Mouse (Mus musculus) heart, adult 2 months (tissue): ENCODE data around the gene Col16a1. TPM values are rescaled to one million over a fixed set of nuclear protein-coding genes. Genes with fewer than 3 reads are reported as not detected.
A peak's percentile ranks its signal among the peaks of the same experiment; 100 is the strongest.

Source experiments
- DNase-seq, 2 experiments: peaks; one replicate each; pipeline ENCODE4 v3.0.0; 2021
- H3K27ac ChIP-seq: fragments of 200-600 bp; 2 replicates; pipeline ENCODE4 v1.8.1; 2022
- H3K27me3 ChIP-seq: fragments of 200-500 bp; 2 replicates; pipeline ENCODE4 v1.6.1; 2012; ENCODE audit warnings: mild to moderate bottlenecking, low read length, inconsistent platforms, mixed read lengths; ENCODE audit not compliant: control insufficient read depth, insufficient read depth
- H3K36me3 ChIP-seq: fragments of 200-500 bp; 2 replicates; pipeline ENCODE4 v1.6.1; 2012; ENCODE audit warnings: low read length, inconsistent platforms; ENCODE audit not compliant: control insufficient read depth, insufficient read depth
- H3K4me1 ChIP-seq: fragments of 200-500 bp; 2 replicates; pipeline ENCODE4 v1.6.1; 2011; ENCODE audit warnings: low read length; ENCODE audit not compliant: control insufficient read depth, insufficient read depth
- H3K4me3 ChIP-seq: fragments of 200-600 bp; 2 replicates; pipeline ENCODE4 v1.8.1; 2022
- H3K79me2 ChIP-seq: fragments of 200-500 bp; replicated peaks from 2 replicates; pipeline ENCODE4 v1.6.1; 2012; ENCODE audit warnings: mild to moderate bottlenecking, inconsistent platforms, low read length, moderate library complexity, mixed read lengths; ENCODE audit not compliant: control insufficient read depth, insufficient read depth
- H3K9ac ChIP-seq: fragments of 200-500 bp; 2 replicates; pipeline ENCODE4 v1.6.1; 2012; ENCODE audit warnings: low read depth, mild to moderate bottlenecking, control low read depth, inconsistent platforms, low read length, mixed read lengths
- CTCF ChIP-seq: fragments of 200-600 bp; IDR thresholded peaks from 2 replicates; pipeline ENCODE4 v1.8.1; 2022; ENCODE audit warnings: antibody characterized with exemption, mild to moderate bottlenecking, moderate library complexity
- EP300 ChIP-seq: fragments of 200-500 bp; IDR thresholded peaks from 2 replicates; pipeline ENCODE4 v1.6.1; 2011; ENCODE audit warnings: low read depth, low read length, control low read depth; ENCODE audit not compliant: insufficient read depth
- POLR2A ChIP-seq: fragments of 200-500 bp; IDR thresholded peaks from 2 replicates; pipeline ENCODE4 v1.6.1; 2011; ENCODE audit warnings: mild to moderate bottlenecking, low read depth, low read length, control low read depth; ENCODE audit not compliant: insufficient read depth
- WGBS: fragments of 180-500 bp; shearing (Covaris S2); methylation state at CpG from one replicate; pipeline ENCODE4 v1.1.7; 2018; 5-methylcytosine and 5-hydroxymethylcytosine counted together
- intact Hi-C: fragments of 180-260 bp; cut with DNase I; formaldehyde crosslinking; loops from one replicate; pipeline ENCODE4 v1.15.1; 2025
- polyA plus RNA-seq: library from polyadenylated mRNA; depleted of rRNA; stranded (reverse); fragments of >200 nt; gene quantifications from 2 replicates; pipeline ENCODE4 v1.2.3, GENCODE M21; 2012
- total RNA-seq, 2 experiments: library from RNA; stranded (reverse); gene quantifications; 2 replicates each; pipeline ENCODE4 v1.2.3; 2021

Col16a1 gene
- total and polyA plus RNA-seq, 3 experiments: 5.0 to 8.4 (median 5.5) TPM

GRCm38 (mm10) chr4:130130082-130130481 lies 82.4 kb downstream of the Col16a1 start:
- H3K36me3 ChIP-seq: no peaks in the 10 kb centered on the region
- H3K4me3 ChIP-seq: no peak overlapping the region
- intact Hi-C loops: no loop called here
- no peak for DNase-seq
- H3K9ac ChIP-seq: no peak overlapping the region
- H3K79me2 ChIP-seq: no peaks in the 10 kb centered on the region
- TF ChIP-seq CTCF (no peak), EP300 (no peak), POLR2A (no peak)
- H3K27me3 ChIP-seq: no peaks in the 10 kb centered on the region
- WGBS: 84% methylated on average over 10 of the region's 10 CpGs
- no peaks in the 10 kb centered on the region for H3K4me1 ChIP-seq
- H3K27ac ChIP-seq: no peak overlapping the region

DNA sequence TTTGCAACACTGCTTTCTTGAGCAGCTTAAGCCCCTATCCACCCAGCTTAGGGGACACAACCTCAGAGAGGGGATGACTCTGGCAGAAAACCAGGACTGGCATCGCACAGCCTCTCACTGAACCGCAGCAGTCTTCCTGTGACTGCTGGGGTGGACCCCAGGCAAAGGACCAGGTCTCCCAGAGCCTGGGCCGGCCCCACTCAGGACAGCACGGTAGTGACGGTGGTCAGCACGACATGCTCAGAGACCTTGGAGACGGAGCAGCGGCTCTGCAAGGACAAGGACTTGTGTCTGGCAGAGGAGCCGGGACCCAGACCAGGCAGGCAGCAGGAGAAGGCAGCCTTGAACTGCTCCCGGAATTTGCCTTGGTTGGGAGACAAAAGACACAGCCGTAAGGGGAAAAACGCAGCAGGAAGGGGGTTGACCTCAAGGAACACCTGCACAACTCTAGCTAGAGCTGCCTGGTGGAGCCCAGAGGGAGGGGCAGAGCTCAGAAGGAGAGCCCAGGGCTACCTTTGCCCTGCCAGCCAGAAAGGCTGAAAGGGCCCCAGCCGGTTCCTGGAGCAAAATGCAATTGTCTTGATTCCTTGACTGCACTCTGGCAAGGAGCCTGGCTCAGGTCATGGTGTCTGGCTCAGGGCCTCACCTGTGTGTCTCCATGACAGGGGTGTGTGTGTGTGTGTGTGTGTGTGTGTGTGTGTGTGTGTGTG lies 83.2 kb downstream of the Col16a1 start:
- no peak for TF ChIP-seq POLR2A
- TF ChIP-seq EP300: no peak
- no peak for TF ChIP-seq CTCF
- no peaks in the 10 kb centered on the region for H3K4me1 ChIP-seq
- no peaks in the 10 kb centered on the region for H3K27me3 ChIP-seq
- H3K4me3 ChIP-seq: no peak overlapping the region
- H3K79me2 ChIP-seq: no peaks in the 10 kb centered on the region
- no peak overlapping the region for H3K27ac ChIP-seq
- no peak overlapping the region for H3K9ac ChIP-seq
- DNase-seq: no peak
- 66% methylated on average over 13 of the region's 13 CpGs for WGBS
- intact Hi-C loops: no loop called here
- no peaks in the 10 kb centered on the region for H3K36me3 ChIP-seq

DNA sequence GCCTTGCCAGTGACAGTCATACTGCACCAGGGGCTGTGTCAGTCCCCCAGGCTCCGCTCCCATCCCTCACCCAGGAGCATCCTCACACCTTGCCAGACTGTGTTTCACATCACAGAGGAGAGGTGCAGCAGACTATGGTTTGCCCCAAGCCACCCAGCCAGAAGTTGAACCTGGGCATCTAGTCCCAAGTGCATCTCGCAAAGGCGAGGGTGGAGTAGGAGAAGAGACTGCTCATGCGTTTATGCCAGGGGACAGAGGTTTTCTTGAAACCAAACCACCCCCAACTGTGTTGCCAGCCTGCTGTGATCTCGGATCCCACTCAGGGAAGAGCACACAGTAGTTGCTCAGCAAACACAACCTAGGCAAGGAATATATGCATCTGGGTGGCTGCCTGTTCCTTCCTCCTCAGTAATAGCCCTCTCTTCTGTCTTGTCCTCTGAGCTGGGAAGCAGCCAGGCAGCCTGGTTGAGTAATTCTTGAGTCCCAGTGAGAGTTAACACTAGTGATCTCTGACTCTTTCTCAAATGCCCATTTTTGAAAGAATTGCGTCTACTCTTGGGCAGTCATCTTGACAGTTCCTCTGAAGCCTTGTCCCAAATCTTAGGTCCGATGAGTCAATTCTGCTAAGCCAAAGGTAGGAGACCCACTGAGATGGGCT lies 83.9 kb downstream of the Col16a1 start:
- no peak for TF ChIP-seq POLR2A
- no peak for TF ChIP-seq EP300
- no peak for TF ChIP-seq CTCF
- WGBS: 94% methylated on average over 7 of the region's 7 CpGs

GRCm38 (mm10) chr4:130133399-130133798 lies 85.8 kb downstream of the Col16a1 start:
- intact Hi-C loops: no loop called here
- no peaks in the 10 kb centered on the region; the same call in 1 of the 2 replicates for H3K4me1 ChIP-seq
- DNase-seq: no peak
- WGBS: 53% methylated on average over 6 of the region's 6 CpGs
- no peaks in the 10 kb centered on the region for H3K27me3 ChIP-seq
- H3K27ac ChIP-seq: no peak overlapping the region
- no peak overlapping the region for H3K4me3 ChIP-seq
- no peak overlapping the region for H3K9ac ChIP-seq
- no peaks in the 10 kb centered on the region for H3K36me3 ChIP-seq
- no peaks in the 10 kb centered on the region for H3K79me2 ChIP-seq
- no peak for TF ChIP-seq EP300
- no peak for TF ChIP-seq CTCF
- no peak for TF ChIP-seq POLR2A

More for the DNA sequence above, 83.9 kb downstream of the Col16a1 start:
- no peak overlapping the region for H3K27ac ChIP-seq
- no peak overlapping the region for H3K4me3 ChIP-seq
- no peak overlapping the region for H3K9ac ChIP-seq
- no peaks in the 10 kb centered on the region for H3K27me3 ChIP-seq
- H3K79me2 ChIP-seq: no peaks in the 10 kb centered on the region
- H3K4me1 ChIP-seq: no peaks in the 10 kb centered on the region
- intact Hi-C loops: no loop called here
- no peaks in the 10 kb centered on the region for H3K36me3 ChIP-seq
- no peak for DNase-seq

GRCm38 (mm10) chr4:130138441-130139213 lies 91.0 kb downstream of the Col16a1 start:
- H3K27ac ChIP-seq: no peak overlapping the region
- intact Hi-C loops: loop anchor here (1.0 to 5.0 kb wide), 4 partner anchors 16 to 109 kb away; no protein-coding TSS in a partner anchor
- peak; percentile 66 to 87 for DNase-seq
- TF ChIP-seq POLR2A (no peak), CTCF (peak; percentile 99; the same call in 1 of the 2 replicates), EP300 (0 out of 2 replicates have a peak, but pooled peaks have one; percentile 38)
- peak overlapping the region; percentile 28 for H3K9ac ChIP-seq
- H3K36me3 ChIP-seq: no peaks in the 10 kb centered on the region
- H3K4me1 ChIP-seq: no peaks in the 10 kb centered on the region; the same call in 1 of the 2 replicates
- WGBS: under 1% methylated on average over 55 of the region's 57 CpGs
- no peaks in the 10 kb centered on the region for H3K79me2 ChIP-seq
- peaks cover 6% of the 10 kb centered on the region for H3K27me3 ChIP-seq
- peak overlapping the region; percentile 32 for H3K4me3 ChIP-seq
